Mouse (Mus musculus) kidney, postnatal 14 days (tissue): ENCODE measurements around the gene Slc16a10.

ENCODE experiments used
- DNase-seq: peaks from one replicate; pipeline ENCODE4 v3.0.0; 2022; ENCODE audit warnings: mixed read lengths

The Slc16a10 gene

GRCm38 (mm10) chr10:40107995-40108394 lies 34.1 kb downstream of the Slc16a10 start:
- no peak for DNase-seq

- no peak for DNase-seq
Measured at GRCm38 (mm10) chr10:40105174-40105573, 36.9 kb downstream of the Slc16a10 start.

DNA sequence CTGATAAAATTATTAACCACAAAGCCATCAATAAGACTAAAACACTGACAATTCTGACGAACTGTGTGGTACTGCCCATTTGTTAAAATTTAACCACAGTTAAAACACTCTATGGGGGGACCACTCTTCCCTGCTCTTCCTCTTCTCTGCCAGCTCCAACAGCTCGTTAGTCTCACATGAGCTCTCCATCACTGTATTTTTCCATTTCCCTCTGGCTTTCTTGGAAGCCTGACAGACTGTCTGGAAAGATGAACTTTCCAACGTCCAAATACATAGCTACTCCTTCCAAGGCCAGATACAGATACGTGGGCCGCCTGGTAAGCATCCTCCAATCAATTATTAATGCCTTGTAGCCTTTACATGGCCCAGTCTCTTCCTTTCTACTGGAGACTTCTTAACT lies 38.3 kb downstream of the Slc16a10 start:
- peak; percentile 46 for DNase-seq

DNA sequence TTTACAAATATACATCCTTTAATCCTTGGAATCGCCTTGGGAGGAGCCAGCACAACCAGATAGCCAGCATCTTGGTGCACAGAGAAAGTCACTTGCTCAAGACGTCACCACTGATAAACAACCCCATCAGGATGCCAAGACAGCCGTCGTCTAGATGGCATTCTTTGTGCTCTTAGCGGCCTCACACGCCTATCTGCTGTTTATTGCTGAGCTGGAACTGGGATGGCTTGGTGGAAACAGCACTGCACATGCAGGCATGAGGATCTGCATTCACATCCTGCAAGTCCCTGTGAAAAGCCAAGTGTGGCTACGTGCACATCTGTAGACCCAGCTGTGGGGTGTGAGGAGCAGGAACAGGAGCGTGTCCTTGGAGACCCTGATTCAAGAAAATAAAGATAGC lies 39.1 kb downstream of the Slc16a10 start:
- DNase-seq: no peak

DNA sequence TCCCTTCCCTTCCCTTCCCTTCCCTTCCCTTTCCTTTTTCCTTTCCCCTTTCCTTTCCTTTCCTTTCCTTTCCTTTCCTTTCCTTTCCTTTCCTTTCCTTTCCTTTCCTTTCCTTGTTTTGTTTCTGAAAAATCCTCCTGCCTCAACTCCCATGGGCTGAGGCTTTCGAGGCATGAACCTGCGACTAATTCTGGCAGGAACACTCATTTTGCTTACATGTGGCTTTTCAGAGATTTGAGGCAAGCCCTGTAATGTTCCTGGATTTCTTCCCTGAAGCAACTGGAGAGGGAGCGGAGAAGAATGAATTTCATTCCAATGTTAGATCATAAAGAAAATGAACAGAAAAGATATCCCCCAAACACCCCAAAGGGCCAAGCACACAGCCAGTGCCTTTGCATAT lies 39.9 kb downstream of the Slc16a10 start:
- DNase-seq: no peak

GRCm38 (mm10) chr10:40098441-40098840 lies 43.6 kb downstream of the Slc16a10 start:
- DNase-seq: no peak

- no peak for DNase-seq
Measured at GRCm38 (mm10) chr10:40097519-40097918, 44.5 kb downstream of the Slc16a10 start.

DNA sequence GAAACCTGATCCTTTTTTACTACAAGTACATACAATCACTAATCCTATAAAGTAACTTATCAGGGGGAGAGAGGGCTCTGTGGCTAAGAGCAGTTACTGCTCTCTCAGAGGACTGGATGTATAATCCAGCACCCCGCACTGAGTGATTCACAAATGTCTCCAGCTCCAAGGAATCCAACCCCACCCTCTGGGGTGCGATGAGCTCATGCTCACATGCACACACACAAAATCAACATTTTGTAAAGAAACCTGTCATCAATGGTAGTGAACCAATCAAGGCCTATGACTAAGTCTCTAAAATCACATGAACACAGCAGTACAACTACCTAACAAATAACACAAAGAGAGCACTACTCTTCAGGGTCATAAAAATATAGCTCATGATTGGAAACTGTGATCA lies 47.3 kb downstream of the Slc16a10 start:
- DNase-seq: no peak

DNA sequence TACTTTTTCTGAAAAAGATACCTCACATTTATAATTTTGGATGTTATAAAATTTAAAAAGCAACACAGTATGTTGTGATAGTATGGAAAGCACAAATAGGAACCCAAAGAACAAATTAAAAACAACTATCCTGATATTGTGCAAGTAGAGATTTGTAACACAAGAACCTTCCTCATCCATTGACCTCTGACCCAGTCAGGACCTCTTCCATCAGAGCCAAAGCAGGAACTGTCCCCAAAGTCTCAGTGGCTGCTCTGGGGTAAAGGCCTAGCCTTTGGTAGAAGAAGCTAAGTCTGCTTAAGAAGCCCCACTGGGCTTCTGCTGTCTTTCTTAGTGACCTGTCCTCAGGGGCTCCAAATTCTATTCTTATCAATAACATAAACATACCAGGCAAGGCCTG lies 48.5 kb downstream of the Slc16a10 start:
- DNase-seq: no peak

DNA sequence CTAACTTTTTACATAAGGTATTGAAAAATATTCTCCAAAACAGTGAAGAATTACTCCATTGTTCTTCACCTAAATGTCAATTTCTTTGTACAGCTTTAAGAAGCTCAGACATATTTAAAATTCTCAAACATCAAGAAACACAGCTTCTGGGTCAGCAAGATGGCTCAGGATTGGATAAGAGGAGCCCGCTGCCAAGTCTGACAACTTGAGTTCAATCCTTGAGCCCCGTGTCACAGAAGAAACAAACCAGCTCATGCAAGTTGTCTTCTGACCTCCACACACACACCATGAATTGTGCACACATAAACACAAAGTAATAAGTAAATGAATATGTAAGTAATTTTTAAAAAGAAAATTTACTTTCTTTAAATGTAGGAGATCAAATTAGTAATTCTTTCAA lies 50.6 kb downstream of the Slc16a10 start:
- no peak for DNase-seq

DNA sequence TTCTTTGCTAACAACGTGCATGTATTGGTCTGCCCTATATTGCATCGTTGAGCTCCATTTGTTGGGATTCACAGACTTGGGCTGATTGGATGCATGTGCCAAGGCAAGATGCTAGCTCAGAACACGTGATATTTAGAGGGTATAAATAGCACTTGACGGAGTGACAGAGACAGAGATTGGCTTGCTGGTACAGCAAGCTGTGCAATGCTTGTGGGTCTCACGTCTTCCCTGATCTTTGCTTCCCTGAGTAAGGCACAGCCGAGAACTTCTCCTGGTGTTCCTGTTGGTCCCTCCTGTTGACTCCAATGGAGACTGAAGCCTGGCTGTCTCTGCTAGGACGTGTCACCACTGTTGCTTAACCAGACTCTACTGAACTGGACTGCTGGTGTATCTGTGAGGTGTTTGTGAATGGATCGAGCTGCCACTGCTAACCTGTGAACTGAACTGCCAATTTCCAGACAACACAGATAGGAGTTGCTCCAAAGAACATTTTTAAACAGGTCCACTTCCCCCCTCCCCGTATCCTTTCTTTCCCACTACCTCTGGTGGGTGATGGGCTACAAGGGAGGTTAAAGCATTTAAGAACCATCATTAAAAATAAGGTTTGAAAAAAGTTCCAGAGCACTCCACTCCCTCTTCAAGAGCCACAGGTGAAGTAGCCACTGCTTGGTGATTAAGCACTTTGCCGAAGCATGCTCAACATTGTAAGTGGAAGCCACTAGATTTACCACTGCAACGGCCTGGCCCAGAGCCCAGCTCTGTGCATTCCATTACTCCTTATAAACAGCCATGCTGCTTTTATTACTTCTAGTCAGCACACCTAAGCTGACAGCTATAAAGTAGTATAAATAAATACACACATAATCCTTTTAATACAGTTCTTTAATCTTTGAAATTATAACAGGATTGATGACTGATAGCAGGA lies 51.3 kb downstream of the Slc16a10 start:
- DNase-seq: peak; percentile 80

DNA sequence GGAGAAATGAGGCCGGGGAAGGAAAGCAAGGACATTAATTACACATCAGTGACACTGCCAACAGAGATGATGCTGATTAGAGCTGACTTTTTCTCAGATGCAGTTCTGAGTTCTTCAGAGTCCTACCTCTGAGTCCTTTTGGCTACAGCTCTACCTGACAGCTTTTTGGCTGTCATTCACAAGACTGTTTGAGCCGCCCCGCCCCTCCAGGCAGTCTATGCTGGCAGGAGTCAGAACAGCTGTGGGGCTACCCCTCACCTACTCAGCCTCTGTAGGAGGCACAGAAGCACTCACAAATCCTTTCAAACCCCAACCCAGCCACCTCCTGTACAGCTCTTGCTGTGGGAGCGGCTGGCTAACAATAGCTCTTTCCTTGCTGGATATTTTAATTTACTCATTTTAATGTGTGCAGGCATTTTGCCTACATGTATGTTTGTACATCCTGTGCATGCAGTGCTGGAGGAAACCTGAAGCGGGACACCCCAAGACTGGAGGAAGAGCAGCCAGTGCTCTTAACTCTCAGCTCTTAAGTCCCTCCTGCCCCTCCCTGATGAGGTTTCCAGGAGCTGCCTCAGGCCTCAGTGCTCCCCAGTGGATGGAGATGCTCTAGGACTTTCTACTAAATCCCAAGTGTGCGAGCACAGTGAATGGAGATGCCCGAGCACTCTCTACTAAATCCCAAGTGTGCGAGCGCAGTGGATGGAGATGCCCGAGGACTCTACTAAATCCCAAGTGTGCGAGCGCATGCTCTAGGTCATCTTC lies 57.5 kb downstream of the Slc16a10 start:
- no peak for DNase-seq

- DNase-seq: no peak
Measured at GRCm38 (mm10) chr10:40083556-40083955, 58.5 kb downstream of the Slc16a10 start.

DNA sequence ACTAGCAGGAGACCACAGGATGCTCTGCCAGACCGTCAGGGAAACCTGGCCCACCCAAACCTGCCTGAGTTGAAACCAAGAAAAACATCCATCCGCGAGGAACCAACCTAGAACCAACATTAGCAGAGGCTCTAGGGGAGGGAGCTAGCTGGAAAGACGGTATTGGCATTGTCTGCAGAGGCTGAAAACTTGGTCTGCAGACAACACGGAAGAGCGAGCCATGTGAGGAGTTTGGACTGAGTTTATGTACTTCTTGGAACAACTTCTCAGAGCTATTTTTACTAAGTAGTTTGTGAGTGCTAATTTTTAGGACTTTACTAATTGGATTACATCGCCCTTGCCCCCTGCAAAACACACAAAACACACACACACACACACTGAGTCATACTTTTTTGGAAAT lies 59.4 kb downstream of the Slc16a10 start:
- no peak for DNase-seq

- DNase-seq: no peak
Measured at GRCm38 (mm10) chr10:40080533-40080932, 61.5 kb downstream of the Slc16a10 start.

- no peak for DNase-seq
Measured at GRCm38 (mm10) chr10:40079256-40079655, 62.8 kb downstream of the Slc16a10 start.

- no peak for DNase-seq
Measured at GRCm38 (mm10) chr10:40077960-40078353, 64.1 kb downstream of the Slc16a10 start.

- peak; percentile 38 for DNase-seq
Measured at GRCm38 (mm10) chr10:40077346-40077959, 64.6 kb downstream of the Slc16a10 start.

GRCm38 (mm10) chr10:40073608-40074007 lies 68.5 kb downstream of the Slc16a10 start:
- DNase-seq: no peak

DNA sequence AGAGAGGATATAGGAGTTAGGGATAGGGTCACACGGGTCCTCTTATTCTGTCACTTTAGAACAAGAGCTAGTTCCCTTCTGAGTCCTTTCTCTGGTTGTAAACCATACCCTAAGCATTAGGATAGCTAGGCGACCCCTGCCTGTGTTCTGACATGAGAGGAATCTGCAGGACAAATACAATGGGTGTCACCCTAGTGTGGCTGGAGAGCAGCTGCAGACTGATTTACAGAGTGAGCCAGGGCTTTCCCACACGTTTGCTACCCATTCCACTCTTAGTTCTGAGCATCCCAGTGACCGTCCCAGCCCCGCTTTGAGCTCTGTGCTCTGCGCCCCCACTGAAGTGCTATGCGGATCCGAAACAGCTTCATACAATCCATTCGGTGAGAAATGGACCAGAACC lies 71.4 kb downstream of the Slc16a10 start:
- no peak for DNase-seq

DNA sequence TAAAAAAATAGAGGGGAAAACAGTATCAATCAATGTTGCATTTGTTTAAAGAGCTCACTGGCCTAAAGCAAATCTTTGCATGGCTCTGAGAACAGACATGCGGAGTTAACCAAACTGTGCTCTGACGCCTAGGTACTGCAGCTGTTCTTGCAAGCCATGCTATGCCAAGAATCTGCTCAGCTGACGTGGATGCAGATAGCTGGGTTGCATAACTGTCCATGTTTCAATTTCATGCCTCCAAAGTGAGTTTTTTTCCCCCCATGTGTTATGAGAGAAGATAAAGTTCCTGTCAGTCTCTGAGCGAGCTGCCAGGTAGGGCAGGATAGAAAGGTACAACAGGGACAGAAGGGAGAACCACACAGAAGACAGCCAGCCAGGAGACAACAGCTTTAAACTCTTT lies 72.8 kb downstream of the Slc16a10 start:
- DNase-seq: no peak

DNA sequence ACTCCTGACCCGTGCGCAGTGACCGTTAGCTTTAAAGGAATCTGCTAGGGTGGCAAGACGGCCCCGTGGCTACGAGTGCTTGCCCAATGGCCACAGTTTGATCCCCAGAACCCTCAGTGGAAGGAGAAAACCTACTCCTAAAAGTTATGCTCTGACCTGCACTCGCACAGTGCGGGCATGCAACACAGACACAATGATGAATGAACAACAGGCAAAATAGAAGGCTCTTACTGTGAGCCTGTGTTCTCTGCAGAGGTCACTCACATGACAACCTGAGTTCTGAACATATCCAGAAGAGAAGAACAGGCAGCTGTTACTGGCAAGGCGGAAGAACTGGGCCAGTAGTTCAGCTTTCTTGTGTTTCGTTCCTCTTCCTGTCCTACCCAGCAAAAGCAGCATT lies 73.5 kb downstream of the Slc16a10 start:
- no peak for DNase-seq

DNA sequence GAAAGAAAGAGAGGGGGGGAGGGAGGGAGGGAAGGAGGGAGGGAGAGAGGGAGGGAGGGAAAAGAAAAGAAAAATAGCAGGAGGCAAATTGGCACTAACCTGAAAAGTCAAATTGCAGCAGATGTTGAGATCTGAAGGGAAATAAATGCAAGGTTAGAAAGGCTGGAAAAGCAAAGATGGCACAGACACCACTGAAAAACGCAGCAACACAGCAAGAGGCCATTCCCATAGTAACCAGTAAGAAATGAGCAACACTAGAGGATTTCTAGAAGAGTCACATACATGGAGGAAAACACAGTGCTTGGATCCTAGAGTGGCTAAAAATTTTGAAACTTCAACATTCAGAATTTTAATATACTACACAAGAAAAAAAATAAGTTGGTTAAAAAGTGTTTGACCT lies 74.5 kb downstream of the Slc16a10 start:
- no peak for DNase-seq

GRCm38 (mm10) chr10:40067071-40067470 lies 75.0 kb downstream of the Slc16a10 start:
- DNase-seq: no peak
